Mouse (Mus musculus): ENCODE results near the gene Pigm.
A peak's percentile ranks its signal among the peaks of the same experiment; 100 is the strongest.

Pigm gene

DNA sequence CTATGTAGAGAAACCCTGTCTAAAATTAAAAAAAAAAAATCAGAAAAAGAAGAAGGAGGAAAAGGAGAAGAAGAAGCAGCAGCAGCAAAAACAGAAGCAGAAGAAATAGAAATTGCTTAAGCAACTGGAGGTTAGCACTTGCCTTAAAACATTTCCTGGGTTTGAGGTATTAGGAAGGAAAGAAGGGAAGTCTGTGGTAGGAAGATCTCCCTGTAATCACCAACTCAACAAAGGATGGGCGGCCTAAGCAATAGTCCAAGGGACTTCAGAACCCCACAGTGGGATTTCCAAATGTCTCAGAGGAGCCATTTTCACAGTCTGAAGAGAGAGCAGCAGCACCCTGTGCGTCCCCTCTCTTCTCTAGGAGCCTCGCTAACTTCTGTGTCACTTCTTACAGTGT is 23.9 kb upstream of the Pigm start:
- DNase-seq: no peak

DNA sequence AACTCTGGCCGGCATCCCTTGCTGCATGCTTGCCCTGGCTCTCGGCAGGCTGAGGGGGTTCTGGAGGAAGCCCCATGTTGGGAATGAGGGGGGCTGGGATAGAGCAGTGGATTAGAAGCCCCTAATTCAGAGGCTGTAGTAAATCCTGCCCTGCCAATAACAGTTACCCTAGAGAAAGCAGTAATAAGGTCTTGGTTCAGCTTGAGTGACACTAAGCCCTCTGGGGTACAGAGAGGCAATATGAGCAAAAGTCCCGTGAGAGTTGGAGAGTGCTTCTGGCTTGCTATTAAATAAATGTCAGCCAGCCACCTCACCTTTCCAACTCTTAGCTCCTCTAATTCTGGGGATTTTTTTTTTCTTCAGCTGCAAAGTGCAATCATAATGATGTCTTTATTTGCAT is 21.0 kb upstream of the Pigm start:
- no peak for DNase-seq

DNA sequence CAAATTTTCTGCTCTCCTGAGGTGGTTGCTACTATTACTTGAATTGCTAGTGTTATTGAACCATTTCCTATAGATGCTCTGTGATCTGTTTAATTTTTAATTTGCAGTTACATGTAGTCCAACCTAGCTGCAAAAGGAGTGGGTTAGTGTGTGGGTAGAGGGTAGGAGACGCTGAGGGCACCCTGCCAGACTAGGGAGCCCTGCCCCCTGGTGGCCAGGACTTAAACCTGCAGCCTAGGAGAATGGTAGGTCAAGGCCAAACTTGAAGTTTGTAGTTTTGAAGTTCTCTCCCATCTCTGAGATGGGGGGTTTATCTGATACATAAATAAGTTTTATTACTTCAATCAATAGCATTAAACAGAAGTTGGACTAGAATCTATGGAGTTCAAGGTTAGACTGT is 18.8 kb upstream of the Pigm start:
- DNase-seq: peak; percentile 50 to 51

DNA sequence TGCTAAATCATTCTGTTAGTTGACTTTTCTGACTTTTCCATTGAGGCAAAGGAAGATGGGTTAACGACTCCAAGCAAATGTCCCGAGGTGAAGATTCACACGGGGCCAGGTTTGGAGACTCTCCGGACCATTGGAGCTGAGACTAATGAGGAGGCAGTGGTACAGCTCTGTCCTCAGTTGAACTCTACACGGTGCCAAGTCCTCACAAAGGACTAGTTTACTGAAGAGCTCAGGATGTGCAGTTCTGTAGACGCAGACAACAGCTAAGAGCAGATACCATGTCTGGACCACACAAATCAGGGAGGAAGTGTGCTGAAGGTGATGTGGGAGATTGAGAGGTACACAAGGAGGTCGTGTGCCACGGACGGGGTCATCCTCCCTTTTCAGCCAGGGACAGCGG is 18.0 kb upstream of the Pigm start:
- no peak for DNase-seq

DNA sequence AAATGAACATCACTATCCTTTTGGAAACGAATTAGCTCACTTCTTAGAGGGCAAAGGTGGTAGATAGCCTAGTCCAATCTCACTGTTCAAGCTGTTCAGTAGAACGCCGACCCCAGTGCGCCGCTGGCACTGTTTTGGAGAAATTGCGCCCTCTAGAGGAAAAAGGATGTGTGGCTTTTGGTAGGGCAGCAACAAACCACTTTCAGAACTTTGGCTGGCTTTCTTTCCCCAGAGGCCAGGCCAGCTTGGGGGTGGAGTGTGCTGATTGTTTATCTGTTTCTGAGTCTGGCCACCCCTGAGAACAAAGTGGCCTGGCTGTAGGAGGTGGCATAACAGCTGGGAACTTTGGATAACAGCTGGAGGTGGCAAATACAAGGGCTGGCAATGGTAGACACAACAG is 11.7 kb upstream of the Pigm start:
- peak; percentile 30 to 51 for DNase-seq

DNA sequence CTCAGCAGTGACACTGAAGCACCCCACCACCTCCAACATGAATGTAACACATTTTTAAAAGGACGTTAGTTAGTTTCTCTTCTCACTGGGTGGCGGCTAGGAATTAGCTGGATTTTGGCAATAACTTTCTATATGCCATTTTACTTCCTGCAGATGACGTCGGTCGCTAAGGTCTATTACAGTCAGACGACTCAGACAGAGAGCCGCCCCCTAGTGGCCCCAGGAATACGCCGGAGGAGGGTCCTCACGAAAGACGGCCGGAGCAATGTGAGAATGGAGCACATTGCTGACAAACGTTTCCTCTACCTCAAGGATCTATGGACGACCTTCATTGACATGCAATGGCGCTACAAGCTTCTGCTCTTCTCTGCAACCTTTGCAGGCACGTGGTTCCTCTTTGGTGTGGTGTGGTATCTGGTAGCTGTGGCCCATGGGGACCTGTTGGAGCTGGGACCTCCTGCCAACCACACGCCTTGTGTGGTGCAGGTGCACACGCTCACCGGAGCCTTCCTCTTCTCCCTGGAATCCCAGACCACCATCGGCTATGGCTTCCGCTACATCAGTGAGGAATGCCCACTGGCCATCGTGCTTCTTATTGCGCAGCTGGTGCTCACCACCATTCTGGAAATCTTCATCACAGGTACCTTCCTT is 7.5 kb upstream of the Pigm start:
- DNase-seq: peak; percentile 43 to 56

DNA sequence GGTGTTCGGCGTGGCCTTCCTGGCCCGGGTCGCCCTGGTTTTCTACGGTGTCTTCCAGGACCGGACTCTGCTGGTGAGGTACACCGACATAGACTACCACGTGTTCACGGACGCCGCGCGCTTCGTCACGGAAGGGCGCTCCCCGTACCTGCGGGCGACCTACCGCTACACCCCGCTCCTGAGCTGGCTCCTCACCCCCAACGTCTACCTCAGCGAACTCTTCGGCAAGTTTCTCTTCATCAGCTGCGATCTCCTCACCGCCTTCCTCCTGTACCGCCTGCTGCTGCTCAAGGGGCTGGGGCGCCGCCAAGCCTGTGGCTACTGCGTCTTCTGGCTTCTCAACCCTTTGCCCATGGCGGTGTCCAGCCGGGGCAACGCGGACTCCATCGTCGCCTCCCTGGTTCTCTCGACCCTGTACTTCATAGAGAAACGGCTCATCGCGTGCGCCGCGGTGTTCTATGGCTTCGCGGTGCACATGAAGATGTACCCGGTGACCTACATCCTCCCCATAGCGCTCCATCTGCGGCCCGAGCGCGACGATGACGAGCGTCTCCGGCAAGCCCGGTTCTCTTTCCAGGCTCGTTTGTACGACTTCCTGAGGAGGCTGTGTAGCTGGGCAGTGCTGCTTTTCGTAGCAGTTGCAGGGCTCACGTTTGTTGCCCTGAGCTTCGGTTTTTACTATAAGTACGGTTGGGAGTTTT is 562 bp downstream of the Pigm start:
- peak; percentile 6 to 24 for DNase-seq

DNA sequence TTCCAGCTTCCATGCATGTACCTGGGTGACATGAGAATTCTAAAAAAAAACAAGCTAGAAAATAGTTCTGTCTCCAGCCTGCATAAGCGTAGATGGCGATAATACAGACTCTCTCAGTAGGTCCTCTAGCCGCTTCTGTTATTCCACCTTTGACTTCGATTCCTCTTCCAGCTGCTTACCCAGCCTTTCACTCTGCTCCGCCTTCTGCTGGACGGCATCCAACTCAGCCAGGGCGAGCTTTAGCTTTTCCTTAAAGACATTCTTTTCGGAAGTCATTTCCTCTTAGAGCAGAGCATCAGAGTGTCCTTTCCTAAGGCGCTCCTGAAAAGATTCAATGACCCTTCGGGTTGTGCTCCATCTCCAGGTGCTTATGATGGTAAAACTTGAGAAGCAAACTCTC is 3.7 kb downstream of the Pigm start:
- DNase-seq: peak in 1 of 2 experiments; percentile 10

DNA sequence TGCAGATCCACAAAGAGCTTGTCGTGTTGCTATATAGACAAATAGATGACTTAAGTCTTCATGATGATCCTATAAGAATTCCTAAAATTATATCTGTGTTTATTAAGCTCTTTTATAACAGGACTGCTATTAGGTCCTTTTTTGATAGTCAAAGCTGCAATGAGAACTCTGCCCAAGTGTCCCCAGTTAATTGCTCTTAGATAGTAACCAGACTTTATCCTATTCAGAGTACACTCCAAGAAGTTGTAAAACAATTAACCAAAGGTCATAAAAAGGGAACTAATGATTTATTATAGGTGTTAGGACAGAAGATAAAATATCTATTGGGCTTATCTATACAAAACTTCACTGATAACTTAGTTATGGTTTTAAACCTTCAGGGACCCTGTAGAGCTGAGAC is 5.7 kb downstream of the Pigm start:
- no peak for DNase-seq

DNA sequence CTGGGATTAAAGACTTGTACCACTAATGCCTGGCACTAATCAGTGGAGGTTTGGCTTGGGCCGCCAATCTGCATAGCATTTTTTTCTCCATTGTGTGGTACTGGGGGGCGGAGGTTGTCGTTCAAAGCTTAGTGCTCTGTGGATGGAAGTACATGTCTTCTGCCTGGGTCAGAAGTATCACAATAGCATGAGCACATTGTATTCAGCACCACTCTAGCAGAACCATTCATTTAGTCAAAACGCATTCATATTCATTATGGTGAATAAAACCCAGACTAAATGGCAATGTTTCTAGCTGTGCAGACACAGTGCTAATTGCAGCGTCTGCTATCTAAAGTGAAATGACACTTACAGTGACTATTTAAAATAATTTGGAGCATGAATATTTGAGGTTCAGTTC is 10.9 kb downstream of the Pigm start:
- DNase-seq: no peak

DNA sequence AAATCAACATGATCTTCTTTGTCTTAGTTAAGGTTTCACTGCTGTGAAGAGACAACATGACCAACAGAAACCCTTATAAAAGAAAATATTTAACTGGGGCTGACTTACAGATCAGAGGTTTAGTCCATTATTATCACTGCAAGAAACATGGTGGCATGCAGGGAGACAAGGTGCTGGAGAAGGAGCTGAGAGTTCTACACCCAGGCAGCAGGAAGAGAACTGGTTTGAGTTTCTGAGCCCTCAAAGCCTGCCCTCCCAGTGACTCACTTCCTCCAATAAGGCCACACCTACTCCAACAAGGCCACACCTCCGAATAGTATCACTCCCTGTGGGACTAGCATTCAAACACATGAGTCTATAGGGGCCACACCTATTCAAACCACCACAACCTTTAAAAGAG is 14.4 kb downstream of the Pigm start:
- DNase-seq: peak in 1 of 2 experiments; percentile 15

DNA sequence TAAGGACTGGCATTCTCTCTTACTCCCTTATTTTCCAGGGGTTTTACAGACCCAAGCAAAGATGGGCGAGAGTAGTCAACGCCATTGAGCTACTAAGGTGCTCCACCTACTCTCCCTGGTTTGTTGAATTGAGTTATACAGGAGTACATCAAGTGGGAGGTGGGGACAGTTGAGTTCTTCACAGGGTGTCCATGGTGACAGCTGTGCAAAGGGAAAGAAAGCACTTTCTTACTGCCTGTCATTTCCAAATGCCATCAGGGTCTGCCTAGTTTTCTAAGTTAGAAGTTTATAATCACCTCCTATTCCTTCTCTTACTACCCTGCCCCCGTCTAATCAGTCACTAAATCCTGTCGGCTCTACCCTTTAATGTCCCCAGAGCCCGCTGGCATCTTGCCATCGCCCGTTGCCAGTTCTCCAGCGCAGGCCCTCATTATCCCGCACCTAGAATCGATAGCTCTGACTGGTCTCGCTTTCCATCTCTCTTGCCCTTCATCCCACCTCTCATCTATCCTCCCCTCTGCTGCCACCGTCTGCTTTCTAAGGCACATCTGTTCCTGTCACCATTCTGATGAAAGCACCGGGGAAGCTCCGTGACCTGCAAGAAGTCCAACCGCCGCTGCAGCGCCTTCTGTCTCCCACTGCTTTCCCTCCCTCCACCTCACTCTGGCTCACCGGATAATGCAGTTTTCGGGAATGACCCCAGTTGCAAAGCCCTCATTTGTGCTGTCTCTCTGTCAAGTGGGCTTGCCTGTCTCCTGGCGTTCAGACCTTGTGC is 15.6 kb downstream of the Pigm start:
- no peak for DNase-seq

DNA sequence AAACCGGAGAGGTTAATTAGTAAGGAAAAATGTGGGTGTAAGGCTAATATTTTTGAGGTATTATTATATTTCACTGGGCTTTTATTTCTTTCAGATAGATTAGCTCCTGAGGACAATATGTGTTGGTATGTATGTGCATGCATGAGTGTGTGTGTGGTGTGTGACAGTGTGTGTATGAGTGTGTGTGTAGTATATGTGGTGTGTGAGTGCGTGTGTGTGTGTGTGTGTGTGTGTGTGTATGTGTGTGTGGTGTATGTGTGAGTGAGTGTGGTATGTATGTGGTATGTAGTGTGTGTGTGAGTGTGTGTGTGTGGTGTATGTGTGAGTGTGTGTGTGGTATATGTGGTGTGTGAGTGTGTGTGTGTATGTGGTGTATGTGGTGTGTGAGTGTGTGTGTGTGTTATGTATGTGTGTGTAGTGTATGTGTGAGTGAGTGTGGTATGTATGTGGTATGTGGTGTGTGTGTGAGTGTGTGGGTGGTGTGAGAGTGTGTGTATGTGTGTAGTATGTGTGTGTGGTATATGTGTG is 16.4 kb downstream of the Pigm start:
- no peak for DNase-seq

DNA sequence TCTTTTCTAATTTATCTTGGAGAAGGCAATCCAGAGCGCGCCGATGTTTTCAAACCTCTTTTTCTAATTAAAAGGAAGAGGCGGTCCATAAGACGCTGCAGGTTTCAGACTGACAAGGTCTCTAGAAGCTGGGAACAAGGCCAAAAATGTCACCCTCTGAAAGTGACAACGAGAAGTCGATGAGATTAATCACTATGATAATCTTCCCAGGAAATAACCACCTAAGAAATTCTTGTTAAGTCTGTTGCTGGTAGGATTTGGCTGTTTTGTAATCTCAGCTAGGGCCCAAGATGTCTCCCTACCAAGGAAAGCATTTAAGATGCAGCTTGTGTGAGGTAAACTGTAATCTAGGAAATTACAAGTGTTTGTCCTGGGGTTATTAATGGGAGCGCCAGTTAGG is 17.4 kb downstream of the Pigm start:
- DNase-seq: no peak

DNA sequence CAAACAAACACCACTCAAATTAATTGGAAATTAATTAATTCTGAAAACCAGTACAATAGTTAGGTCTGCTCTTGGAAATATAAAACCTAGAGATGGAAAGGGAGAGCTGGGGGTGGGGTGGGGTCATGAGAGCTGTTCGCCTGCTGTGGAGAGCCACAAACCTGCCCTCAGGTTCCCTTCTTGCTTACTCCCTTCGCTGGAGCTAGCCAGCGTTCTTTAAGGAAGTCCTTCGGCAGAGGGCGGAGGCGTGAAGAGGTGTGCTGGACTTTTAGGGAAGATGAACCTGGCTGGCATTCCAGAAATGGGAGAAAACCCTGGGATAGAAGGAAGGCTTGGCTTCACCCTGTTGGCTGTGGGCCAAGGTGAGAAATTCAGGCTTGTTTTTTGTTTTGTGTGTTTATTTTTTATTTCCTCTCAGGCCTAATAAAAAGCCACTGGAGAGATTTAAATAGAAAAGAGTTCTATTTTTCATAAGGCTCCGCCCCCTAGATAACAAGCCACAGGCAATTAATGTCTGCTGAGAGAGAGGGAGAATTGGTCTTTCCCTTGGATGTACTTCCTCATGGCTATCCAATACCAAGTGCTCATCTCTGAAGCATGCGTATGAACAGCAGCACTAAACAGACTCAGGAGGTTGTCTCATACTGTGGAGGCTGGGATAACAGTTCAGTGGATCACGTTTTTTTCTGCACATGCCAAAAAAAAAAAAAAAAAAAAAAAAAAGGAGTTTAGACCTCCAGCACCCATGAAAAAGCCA is 20.8 kb downstream of the Pigm start:
- DNase-seq: no peak

DNA sequence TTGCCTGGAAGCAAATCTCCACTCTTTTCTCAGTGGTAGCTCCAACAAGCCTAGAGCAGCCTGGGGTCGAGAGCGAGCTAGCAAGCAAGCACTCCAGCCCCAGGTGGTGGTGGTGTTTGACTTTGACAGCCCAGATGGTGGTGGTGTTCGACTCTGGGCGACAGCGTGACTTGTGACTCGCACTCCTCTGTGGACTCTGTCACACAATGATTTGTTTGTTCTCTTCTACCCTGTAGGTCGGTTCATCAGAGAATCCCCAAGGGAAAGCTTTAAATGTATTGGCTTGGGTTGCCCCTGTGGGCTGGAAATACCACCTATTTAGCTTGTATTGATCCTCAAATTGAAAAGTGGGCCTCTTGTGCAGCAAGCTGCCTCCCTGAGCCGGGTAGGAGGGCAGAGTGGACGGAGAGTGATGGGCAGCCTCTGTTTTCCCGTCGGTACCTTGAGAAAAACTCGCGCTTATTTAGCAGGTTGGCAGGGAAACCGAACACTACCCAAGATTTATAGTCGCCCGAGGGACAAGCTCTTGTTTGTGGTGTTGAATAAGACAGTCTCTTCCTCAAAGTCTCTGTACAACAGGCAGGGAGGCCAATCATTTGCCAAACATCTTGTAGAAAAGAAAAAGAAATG is 29.8 kb downstream of the Pigm start:
- DNase-seq: no peak

DNA sequence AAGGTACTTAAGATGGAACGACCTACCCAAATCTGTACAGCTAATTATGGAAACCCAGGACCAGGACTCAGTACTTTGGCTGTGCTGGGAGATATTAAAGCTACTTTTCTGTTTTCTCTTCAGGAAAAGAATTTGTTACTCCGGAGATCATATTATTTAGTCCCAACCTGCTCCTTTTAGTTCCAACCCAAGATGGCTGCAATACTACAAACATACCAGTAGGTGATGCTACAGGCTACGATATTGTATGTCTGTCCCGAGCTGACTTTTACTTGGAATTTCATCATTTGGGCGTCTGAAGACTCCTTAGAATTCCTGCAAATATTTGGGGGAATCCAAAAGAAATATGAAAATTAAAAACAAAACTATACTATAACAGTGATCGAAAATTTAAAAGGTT is 32.6 kb downstream of the Pigm start:
- no peak for DNase-seq

DNA sequence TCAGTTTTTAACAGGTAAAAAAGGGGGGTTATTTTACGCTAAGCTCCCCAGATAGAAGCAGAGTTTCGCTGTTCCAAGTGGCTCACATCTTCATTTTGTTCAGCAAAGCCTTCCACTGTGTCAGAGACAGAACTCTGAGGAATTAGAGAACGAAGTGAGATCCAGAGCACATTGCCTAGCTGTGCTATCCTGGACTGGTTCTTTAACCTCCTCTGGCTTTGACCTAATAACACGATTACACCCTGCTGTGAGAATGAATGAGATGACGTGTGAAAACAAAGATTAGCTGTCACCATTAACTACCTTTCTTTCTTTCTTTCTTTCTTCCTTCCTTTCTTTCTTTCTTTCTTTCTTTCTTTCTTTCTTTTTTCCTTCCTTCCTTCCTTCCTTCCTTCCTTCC is 33.1 kb downstream of the Pigm start:
- no peak for DNase-seq

DNA sequence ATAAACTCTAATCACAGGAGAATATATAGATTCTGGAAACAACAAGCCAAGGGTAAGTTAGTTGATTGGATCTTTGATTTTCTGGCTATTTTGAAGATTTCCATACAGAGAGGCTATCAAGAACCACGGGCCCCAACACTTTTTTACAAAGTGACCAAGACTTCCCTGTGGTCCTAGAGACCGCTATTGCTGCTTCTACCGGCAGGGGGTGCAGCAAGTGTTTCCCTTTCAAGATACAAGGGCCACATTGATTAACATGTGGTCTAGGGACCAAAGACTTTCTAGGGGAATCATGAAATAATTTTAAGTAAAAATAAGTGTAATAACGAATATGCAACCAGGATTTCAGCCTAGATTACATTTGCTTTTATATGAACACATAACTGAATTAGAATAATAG is 34.5 kb downstream of the Pigm start:
- peak; percentile 59 to 60 for DNase-seq

DNA sequence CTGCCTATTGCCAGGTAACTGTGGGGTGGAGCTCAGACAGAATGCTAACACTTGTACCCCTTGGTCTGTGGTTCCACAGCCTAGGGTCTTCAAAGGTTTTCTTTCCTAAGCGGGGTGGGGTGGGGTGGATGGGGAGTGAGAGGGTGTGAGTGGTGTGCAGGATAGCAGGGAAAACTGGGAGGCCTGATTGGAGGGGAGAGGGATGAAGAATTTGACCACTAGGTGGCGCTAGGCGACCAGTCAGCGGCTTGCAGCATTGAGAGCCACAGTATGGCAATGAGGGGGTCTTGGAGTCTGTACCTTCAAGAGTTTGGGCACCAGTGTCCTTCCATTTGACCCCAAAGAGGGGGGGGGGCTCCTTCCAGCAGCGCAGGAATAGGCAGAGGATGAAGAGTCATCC is 35.9 kb downstream of the Pigm start:
- peak; percentile 55 to 63 for DNase-seq

DNA sequence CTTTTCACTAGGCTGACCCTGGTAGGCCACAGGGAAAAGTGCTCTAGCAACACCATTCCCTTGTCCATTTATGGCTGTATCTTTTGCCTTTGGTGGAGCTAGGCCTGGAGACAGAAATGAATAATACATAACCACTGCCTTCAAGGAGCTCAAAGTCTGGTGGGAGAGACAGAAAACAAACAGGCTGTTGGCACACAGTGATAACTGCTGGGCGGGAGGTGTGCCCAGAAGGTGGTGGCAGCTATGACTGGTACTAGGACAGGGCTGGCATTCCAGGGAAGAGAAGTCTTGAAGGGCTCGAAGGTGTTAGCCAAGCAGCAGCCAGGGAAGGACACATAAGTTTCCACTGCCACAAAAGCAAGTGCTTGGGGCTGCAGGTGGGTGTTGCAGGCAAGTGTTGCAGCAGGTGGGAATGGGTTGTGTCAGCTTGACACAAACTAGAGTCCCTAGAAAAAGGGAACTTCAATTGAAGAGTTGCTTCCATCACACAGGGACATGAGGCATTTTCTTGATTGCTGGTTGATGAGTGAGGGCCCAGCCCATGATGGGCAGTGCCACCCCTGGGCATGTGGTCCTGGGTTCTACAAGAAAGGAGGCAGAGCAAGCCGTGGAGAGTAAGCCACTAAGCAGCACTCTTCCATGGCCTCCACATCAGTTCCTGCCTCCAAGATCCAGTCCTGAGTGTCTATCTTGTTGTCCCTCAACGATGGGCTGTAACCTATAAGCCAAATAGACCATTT is 37.3 kb downstream of the Pigm start:
- DNase-seq: no peak

DNA sequence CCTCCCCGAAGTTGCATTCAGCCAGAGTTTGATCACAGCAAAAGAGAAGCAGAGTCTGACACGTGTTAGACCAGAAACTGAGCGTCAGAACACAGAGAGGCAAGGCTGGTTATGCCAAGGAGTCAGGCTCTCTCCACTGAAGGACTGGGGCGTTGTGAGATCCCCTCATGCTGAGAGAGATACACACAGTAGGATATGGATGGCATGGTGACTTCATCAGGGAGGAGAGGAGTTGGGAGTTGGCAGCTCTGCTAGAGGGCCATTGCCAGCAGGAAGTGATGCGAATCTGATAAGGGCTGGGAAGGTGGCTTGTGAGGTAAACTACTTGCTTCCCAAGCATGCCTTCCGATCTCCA is 37.9 kb downstream of the Pigm start:
- no peak for DNase-seq
